Mouse (Mus musculus) heart, embryonic 16.5 days (tissue): ENCODE measurements around the gene Src. TPM values are rescaled to one million over a fixed set of nuclear protein-coding genes. Genes with fewer than 3 reads are reported as not detected.

ENCODE experiments used
- ATAC-seq: fragments of 200-750 bp; cut with Nextera tagmentation; replicated peaks from 2 replicates; pipeline ENCODE4 v1.8.0; 2017; ENCODE audit warnings: moderate number of reproducible peaks; ENCODE audit not compliant: insufficient read depth, low FRiP score; ENCODE audit errors: extremely low read depth
- H3K27ac ChIP-seq: fragments of 300-500 bp; sonication (generic); 2 replicates; pipeline ENCODE4 v1.5.1; 2014; ENCODE audit warnings: mild to moderate bottlenecking, low read length, control low read depth, moderate library complexity
- H3K27me3 ChIP-seq: fragments of 300-500 bp; sonication (generic); 2 replicates; pipeline ENCODE4 v1.6.1; 2014; ENCODE audit warnings: low read length, mixed read lengths; ENCODE audit not compliant: control insufficient read depth, insufficient read depth
- H3K36me3 ChIP-seq: fragments of 300-500 bp; sonication (generic); 2 replicates; pipeline ENCODE4 v1.6.1; 2014; ENCODE audit not compliant: control insufficient read depth, insufficient read depth
- H3K4me1 ChIP-seq: fragments of 300-500 bp; sonication (generic); 2 replicates; pipeline ENCODE4 v1.6.1; 2014; ENCODE audit warnings: low read length, mixed read lengths; ENCODE audit not compliant: control insufficient read depth, insufficient read depth
- H3K4me2 ChIP-seq: fragments of 300-500 bp; sonication (generic); 2 replicates; pipeline ENCODE4 v1.6.1; 2014; ENCODE audit warnings: low read depth, mild to moderate bottlenecking, control low read depth, low read length
- H3K4me3 ChIP-seq: fragments of 300-500 bp; sonication (generic); 2 replicates; pipeline ENCODE4 v1.5.1; 2014; ENCODE audit warnings: mild to moderate bottlenecking, control low read depth, low read length
- H3K9ac ChIP-seq: fragments of 300-500 bp; sonication (generic); 2 replicates; pipeline ENCODE4 v1.6.1; 2014; ENCODE audit warnings: low read length, control low read depth
- H3K9me3 ChIP-seq: fragments of 300-500 bp; sonication (generic); replicated peaks from 2 replicates; pipeline ENCODE4 v1.6.1; 2016; ENCODE audit warnings: low read length; ENCODE audit not compliant: control insufficient read depth
- WGBS: fragments of 180-500 bp; shearing (Covaris S2); extraction: QIAGEN DNeasy Blood & Tissue Kit; methylation state at CpG from one replicate; pipeline ENCODE4 v1.1.7; 2014; 5-methylcytosine and 5-hydroxymethylcytosine counted together
- polyA plus RNA-seq: library from polyadenylated mRNA; unstranded; fragments of >200 nt; fragmentation: Nextera tagmentation; extraction: Ambion mirVana; gene quantifications from 2 replicates; pipeline ENCODE4 v1.2.1, GENCODE M21; 2015

The Src gene
- polyA plus RNA-seq, 1 experiment from 2014 or later = 5.7 TPM

DNA sequence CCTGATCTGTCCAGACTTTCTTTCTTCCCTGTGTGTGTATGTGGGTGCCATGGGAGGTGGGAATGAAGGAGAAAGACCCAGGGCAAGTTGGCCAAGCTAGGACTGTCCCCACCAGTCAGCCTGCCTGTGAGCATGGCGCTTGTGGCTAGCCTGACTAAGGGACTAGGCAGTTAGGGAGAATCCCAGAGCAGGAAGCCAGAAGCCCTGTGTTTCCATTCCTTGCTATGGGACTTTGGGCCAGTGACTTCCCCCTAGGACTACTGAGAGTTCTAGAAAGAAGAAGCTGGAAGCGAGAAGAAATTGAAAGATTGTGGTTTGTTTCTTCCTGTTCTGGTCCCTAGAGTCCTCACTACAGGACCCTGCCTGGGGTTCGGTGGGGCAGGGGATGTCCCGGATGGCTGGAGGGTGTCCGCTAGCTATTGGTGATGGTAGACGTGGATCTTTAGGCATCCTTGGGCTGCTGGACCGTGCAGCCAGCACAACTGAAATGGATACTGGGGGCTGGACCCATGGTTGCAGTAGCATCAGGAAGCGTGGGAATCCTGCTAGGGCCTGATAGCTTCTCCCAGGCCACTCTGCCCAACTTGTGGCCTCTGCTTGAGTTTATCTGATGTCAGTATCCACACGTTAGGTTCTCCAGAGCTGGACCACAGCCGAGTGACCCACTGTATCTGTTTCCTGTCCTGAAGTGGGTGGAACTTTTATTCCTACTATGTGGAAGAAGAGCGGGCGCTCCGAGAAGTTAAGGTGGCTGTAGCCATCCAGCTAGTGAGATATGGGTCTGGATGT is 10.3 kb downstream of the Src start:
- Histone ChIP-seq H3K27me3 (no peaks in the 10 kb centered on the region), H3K9me3 (no peaks in the 10 kb centered on the region), H3K4me1 (peaks cover 23% of the 10 kb centered on the region), H3K27ac (no peak overlapping the region), H3K9ac (no peak overlapping the region), H3K4me2 (no peak overlapping the region), H3K36me3 (no peaks in the 10 kb centered on the region), H3K4me3 (no peak overlapping the region)
- 76% methylated on average over 13 of the region's 13 CpGs for WGBS
- no peak for ATAC-seq

DNA sequence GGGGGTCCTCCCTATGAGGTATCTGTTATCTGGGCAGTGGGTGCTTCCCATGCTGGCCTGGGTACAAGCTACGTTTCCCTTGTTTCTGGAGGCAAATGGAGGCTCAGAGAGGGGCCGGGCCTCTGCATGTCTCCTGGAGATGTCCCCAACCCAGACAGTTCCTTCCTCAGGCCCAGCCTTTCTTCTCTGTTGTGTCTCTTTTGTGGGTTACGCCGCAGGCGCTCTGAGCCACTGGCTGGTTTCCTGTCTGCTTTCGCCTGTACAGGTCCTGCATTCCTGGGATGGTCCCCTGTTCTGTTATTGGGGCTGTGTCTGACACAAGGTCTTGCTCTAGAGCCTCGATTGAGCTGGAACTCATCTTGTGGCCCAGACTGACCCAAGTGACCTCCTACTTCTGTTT is 11.5 kb downstream of the Src start:
- ATAC-seq = no peak
- 79% methylated on average over 7 of the region's 7 CpGs for WGBS
- Histone ChIP-seq H3K4me2 (no peak overlapping the region), H3K36me3 (no peaks in the 10 kb centered on the region), H3K27me3 (no peaks in the 10 kb centered on the region), H3K9ac (no peak overlapping the region), H3K27ac (no peak overlapping the region), H3K9me3 (no peaks in the 10 kb centered on the region), H3K4me3 (no peak overlapping the region), H3K4me1 (peaks cover 28% of the 10 kb centered on the region)

GRCm38 (mm10) chr2:157430667-157431429 is 12.6 kb downstream of the Src start:
- Histone ChIP-seq H3K27me3 (no peaks in the 10 kb centered on the region), H3K36me3 (no peaks in the 10 kb centered on the region), H3K9me3 (no peaks in the 10 kb centered on the region), H3K4me3 (no peak overlapping the region), H3K4me2 (no peak overlapping the region), H3K27ac (no peak overlapping the region), H3K4me1 (peaks cover 33% of the 10 kb centered on the region), H3K9ac (no peak overlapping the region)
- no peak for ATAC-seq
- 65% methylated on average over 4 of the region's 4 CpGs for WGBS

- Histone ChIP-seq H3K27me3 (no peaks in the 10 kb centered on the region), H3K4me1 (peaks cover 30% of the 10 kb centered on the region), H3K4me2 (no peak overlapping the region), H3K4me3 (no peak overlapping the region), H3K9ac (no peak overlapping the region), H3K36me3 (no peaks in the 10 kb centered on the region), H3K27ac (no peak overlapping the region), H3K9me3 (no peaks in the 10 kb centered on the region)
- 67% methylated on average over 5 of the region's 5 CpGs for WGBS
- ATAC-seq = no peak
Observed at GRCm38 (mm10) chr2:157431912-157432311, 13.7 kb downstream of the Src start.

- Histone ChIP-seq H3K27me3 (no peaks in the 10 kb centered on the region), H3K4me1 (peaks cover 30% of the 10 kb centered on the region), H3K36me3 (no peaks in the 10 kb centered on the region), H3K27ac (peak overlapping the region; percentile 44), H3K9ac (peak overlapping the region; percentile 38; the same call in 1 of the 2 replicates), H3K4me2 (no peak overlapping the region), H3K4me3 (no peak overlapping the region), H3K9me3 (no peaks in the 10 kb centered on the region)
- WGBS = 56% methylated on average over 9 of the region's 9 CpGs
- ATAC-seq = no peak
Observed at GRCm38 (mm10) chr2:157432476-157432875, 14.2 kb downstream of the Src start.

GRCm38 (mm10) chr2:157434041-157434440 is 15.8 kb downstream of the Src start:
- Histone ChIP-seq H3K27ac (peak overlapping the region; percentile 60), H3K4me2 (no peak overlapping the region)
- WGBS = 44% methylated on average over 9 of the region's 9 CpGs

GRCm38 (mm10) chr2:157434497-157434896 is 16.3 kb downstream of the Src start:
- WGBS = 20% methylated on average over 6 of the region's 6 CpGs
- Histone ChIP-seq H3K36me3 (no peaks in the 10 kb centered on the region), H3K27ac (peak overlapping the region; percentile 60), H3K4me3 (no peak overlapping the region), H3K9me3 (no peaks in the 10 kb centered on the region), H3K9ac (peak overlapping the region; percentile 27; the same call in 1 of the 2 replicates), H3K4me1 (peaks cover 30% of the 10 kb centered on the region), H3K27me3 (no peaks in the 10 kb centered on the region), H3K4me2 (no peak overlapping the region)
- peak; percentile 61 for ATAC-seq

More at GRCm38 (mm10) chr2:157434041-157434440, 15.8 kb downstream of the Src start:
- no peaks in the 10 kb centered on the region for H3K9me3 ChIP-seq
- no peaks in the 10 kb centered on the region for H3K27me3 ChIP-seq
- H3K4me1 ChIP-seq = peaks cover 30% of the 10 kb centered on the region
- no peak overlapping the region for H3K4me3 ChIP-seq
- no peak overlapping the region; the same call in 1 of the 2 replicates for H3K9ac ChIP-seq
- ATAC-seq = no peak
- no peaks in the 10 kb centered on the region for H3K36me3 ChIP-seq

GRCm38 (mm10) chr2:157436496-157436895 is 18.3 kb downstream of the Src start:
- no peaks in the 10 kb centered on the region for H3K27me3 ChIP-seq
- H3K4me3 ChIP-seq = no peak overlapping the region
- peaks cover 8% of the 10 kb centered on the region for H3K36me3 ChIP-seq
- H3K27ac ChIP-seq = no peak overlapping the region
- no peak overlapping the region for H3K9ac ChIP-seq
- WGBS = 74% methylated on average over 11 of the region's 11 CpGs
- no peak overlapping the region for H3K4me2 ChIP-seq
- no peaks in the 10 kb centered on the region; the same call in 1 of the 2 replicates for H3K9me3 ChIP-seq
- peaks cover 26% of the 10 kb centered on the region for H3K4me1 ChIP-seq
- no peak for ATAC-seq

GRCm38 (mm10) chr2:157437123-157437522 is 18.9 kb downstream of the Src start:
- Histone ChIP-seq H3K27me3 (no peaks in the 10 kb centered on the region), H3K4me2 (no peak overlapping the region), H3K27ac (no peak overlapping the region), H3K4me3 (no peak overlapping the region), H3K36me3 (peaks cover 10% of the 10 kb centered on the region), H3K9ac (no peak overlapping the region), H3K4me1 (peaks cover 20% of the 10 kb centered on the region), H3K9me3 (no peaks in the 10 kb centered on the region; the same call in 1 of the 2 replicates)
- ATAC-seq = no peak
- 88% methylated on average over 3 of the region's 3 CpGs for WGBS
